Mouse (Mus musculus) monocyte, adult 5-6 weeks (primary cell): Measurements from ENCODE around the gene Rrbp1. TPM values are rescaled to one million over a fixed set of nuclear protein-coding genes. Genes with fewer than 3 reads are reported as not detected.

Source experiments
- ATAC-seq: fragments of 153-309, 156-312 bp; replicated peaks from 2 replicates; pipeline ENCODE4 v1.8.0; 2017; ENCODE audit warnings: mild to moderate bottlenecking; ENCODE audit not compliant: low TSS enrichment, insufficient number of reproducible peaks, severe bottlenecking, poor library complexity, low FRiP score
- total RNA-seq: library from RNA; stranded (forward); fragments of 200-1000, 200-491, 200-594 nt; gene quantifications from 3 replicates; pipeline ENCODE4 v1.2.3, GENCODE M21; 2017

Gene Rrbp1
- 228 to 287 TPM (median 266 TPM) in 3 replicates for total RNA-seq

DNA sequence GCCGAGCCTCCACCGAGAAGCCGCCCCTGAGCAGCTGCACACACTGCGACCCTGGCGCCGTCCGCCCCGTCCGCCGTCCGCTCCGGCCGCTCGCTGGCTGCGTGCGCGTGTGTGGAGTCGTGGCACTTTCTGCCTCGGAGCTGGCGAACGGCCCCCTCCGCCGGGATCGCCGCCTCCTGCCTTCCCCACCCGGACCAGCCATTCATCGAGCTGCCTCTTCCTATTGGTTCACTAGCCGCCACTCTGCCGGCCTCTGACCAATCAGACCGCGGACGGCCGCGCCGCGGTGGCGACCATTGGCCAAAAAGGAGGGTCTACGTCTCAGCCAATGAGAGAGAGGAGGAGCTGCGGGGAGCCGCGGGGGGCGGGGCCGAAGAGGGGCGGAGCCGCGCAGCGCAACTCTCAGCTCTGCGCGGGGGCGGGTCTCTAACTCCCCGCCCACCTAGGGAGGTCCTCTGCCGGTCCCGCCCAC lies at the start of gene Rrbp1:
TSS of gene Rrbp1 (minus strand) at position 184 of the 472 bp plus-strand sequence.
- ATAC-seq, result peak; percentile 80

DNA sequence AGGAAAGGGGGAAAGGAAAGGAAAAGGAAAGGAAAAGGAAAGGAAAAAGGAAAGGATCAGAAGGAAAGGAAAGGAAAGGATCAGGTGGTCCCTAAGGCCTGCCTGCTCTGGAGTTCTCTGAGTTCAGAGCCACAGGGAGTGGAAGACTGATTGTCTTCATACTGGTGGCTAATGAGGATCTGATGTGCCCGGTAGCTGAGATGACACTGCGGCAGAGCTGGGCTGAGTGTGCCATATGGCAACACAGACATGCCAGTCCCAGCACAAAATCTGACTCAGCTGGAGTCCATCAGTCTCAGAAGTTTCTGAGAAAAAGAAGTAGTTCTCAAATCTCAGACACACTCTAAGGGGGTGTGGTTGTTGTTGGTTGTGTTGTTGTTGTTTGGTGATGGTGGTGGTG lies 46.7 kb upstream of the Rrbp1 start:
- ATAC-seq, result no peak

DNA sequence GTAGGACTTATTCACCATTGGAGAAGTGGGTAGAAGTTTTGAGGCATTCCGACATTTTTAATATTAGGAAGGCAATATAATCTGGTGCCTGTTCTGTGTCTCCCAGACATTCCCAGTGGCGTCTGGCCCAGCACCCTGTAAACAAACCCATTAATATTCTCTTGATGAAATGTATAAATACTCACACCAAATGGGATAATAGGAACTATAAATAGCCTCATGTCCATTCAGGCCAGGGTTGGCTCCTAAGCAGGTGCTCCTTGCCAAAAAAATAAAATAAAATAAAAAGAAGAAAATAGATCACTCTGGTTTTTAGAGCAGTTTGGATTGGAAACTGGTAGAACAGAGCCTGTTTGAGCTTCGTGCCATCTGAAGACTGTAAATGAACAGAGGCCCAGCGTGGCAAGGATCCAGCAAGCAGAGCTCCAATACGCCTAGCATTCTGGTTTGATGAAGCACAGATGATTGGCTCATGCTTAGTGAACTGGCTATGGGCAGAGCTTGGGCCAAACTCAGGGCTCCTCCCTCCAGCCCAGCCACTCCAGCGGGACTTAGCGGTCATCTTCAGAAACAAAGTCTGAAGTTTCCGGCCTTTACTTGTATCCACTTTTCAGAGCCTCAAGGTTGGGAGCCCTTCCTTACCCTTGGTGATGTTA lies 41.5 kb upstream of the Rrbp1 start:
- no peak for ATAC-seq

DNA sequence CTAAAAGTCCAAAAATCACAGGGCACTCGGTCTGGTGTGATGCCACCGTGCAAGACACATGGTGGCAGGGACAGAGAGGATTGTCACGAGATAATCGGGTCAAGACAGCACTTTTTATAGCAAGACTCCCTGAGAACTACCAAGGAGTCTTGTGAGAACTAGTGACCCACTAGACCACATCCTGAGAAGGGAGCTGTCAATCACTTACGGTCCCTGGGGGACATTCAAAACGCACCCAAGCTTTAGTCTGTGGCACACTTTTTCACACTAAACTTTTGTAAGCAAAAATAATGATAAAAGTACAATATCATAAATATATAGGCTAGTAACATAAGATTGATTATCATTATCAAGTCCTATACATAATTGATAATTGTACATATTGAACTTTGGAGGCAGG lies 39.8 kb upstream of the Rrbp1 start:
- no peak for ATAC-seq

DNA sequence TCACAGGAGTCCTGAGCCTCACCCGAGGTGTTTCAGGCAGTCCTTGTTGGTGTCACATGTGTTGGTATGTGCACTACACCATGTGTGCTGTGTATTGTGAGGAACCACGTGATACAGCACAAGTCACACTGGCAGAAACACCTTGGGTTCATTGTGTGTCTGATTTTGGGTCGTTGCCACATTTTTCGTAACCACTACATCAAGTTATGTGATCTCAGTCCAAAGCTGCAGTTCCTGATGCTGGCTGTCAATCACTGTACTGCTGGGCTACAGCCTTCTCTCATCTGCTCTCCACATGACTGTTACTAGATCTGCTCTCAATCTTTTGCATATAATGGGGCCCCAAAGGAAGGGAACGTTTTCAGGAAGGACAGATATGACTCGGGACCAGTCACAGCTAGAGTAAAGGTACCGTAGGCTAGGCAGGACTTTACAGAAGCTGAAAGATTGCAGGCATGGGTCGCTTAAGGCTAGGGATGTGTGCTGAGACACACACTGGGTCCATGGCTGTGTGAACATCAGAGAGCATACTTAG lies 39.1 kb upstream of the Rrbp1 start:
- no peak for ATAC-seq

DNA sequence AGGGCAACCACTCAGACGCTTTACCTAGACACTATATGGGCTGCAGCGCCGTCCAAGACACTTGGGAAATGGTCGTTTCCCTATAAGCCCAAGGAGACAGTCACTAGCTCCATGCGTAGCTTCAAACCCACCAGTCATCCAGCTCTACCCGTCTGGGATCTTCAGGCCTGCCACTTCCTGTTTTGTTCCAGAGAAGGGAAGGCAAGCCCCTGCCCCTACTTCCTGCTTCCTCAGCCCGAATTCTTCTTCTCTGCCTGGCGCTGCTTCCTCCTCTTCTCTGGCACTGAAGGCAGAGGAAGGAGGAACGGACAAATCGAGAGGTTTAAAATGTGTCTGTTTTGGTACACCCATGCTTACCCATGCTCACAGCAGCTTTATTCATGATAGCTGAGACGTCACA lies 35.9 kb upstream of the Rrbp1 start:
- 0 out of 2 replicates have a peak, but pooled peaks have one; percentile 42 for ATAC-seq

DNA sequence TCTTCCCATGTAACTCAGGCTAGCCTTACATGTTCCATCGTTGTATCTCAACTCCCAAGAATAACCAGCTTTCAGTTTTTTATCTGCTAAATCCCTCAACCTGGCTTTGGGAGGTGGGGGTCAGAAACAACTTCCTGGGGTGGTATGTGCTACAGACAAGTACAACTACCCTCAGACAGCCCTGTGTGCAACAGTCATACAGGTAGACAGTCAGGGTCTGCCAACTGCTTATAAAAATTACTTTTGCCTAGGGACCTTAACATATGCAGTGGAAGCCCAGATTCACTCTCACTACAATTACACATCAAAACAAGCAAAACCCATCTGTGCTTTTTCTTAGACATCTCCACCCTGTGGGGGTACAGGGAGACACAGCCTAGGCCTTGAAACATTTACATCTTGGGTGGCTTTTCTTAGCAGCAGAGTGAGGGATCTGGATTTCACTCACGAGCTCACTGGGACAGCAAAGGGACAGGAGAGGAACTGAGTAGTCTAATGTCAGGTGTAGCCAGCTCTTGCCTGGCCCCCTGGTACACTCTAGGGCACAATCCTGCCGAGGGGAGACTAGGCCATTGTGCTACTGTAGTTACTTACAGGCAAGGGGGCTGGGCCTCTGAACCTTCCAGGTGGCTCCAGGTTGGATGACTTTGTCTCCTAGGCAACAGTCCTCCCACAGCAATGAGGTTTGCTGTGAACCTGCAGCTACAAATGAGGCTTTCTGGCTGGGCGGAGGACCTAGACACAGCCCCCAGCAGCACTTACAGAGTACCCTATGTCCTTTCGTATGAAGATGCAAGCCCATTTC lies 34.9 kb upstream of the Rrbp1 start:
- ATAC-seq, result no peak

DNA sequence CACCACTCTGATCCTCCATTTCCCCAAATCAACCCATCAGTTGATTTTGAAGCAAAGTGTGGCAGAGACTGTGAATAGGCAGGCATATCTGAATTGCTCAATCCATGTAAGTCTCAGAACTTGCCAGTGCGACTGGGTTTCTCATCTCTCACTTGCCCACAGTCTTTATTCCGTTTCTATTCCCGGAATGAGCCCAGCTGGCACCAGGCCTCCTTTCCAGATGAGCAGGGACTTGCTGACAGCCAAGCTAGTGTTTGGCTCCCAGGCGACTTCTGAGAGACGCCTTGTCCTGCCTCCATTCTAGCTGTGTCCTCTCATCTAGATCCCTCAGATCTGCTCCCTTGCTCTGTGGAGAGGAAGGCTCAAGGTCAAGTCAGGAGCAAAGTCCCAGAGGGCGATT lies 33.7 kb upstream of the Rrbp1 start:
- no peak for ATAC-seq

DNA sequence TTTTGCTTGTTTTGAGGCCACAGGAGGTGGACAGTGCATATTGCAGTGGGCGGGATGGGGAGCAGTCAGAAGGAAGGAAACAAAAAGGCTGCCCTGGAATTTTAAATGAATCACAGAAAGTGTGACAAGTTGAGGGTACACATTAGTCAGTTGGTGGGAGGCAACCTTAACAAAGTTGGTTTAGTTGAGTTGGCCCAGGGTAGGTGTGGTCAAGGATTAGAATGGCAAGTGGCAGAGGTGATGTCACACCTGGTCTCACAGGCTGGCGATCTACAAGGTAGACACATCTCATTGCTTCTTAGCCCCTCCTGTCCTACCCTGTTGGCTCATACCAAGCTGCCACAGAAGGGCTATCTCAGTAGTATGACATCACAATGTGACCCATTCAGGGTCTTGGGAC lies 21.6 kb upstream of the Rrbp1 start, which contains the start of gene Banf2:
TSS of gene Banf2 (plus strand) at position 396 of the 400 bp plus-strand sequence.
- ATAC-seq, result no peak; the same call in 1 of the 2 replicates

DNA sequence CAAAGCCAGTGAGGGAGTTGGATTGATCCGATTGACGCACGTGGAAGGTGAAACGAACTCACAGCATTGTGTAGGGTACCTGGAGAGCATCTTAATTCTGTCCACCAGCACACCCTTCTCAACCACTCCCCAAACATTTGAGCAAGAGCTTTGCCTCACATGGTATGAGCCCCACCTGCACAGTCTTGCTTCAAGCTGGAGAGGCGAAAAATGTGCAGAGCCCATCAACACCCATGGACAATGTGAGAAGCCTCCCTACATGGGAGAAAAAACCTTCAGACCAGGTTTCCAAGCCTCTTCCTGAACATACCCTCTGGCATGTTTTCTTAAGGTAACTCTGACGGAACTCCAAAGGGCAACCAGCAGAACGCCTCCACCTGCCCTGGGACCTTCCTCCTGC lies 19.7 kb upstream of the Rrbp1 start:
- no peak for ATAC-seq

DNA sequence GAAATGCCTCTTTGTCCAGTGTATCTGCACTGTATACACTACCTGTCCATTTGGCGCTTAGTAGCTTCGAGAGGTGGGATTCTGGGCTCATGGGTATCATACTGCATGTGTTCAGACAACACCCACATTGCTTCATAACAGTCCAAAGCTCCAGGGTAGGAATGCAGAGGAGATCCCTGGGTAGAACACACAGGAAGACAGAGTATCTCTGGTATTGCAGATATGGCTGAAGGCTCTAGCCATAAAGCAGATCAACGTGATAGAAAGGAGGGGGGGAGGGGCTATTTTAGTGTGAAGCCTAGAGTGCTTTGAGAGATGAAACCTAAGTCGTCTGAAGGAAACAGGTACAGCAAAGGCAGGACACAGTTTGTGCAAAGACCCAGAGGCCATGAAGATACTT lies 15.4 kb upstream of the Rrbp1 start:
- no peak for ATAC-seq

DNA sequence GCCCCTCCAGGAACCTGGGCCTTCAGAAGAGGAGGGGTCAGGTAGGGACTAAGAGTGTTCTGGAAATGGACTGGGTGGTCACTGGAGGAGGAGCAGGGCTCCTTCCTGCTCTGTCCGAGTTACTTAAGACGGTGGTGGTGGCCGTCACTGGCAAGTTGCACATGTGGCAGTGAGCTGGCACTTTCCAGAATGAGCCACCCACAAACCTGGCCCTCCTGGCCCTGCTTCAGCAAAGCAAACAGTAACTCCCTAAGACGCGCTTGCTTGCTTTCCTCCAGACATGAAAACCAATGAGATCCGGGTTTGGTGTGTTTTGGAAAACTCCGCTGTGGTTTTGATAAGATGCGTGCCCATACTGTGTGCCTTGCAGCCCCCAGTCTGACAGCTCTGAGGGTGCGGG lies 14.3 kb upstream of the Rrbp1 start:
- no peak for ATAC-seq

DNA sequence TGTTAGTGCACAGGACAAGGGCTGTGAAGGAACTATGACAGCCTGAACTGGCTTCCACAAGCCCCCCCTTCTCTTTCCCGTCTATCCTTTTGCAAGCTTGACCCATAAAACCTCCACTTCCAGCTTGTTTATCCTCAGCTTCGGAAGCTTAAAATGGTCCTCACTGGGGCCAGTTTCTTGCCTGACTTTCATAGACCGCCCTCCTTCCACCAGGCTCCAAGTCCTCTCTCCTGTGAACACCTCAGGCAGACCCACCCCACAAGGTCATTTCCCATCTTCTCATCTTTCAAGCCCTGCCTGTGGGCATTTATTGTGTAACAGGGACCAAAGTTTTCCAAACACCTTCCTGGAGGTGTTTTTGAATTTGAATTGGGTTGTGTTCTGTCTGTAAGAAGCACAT lies 11.4 kb upstream of the Rrbp1 start:
- ATAC-seq, result no peak

DNA sequence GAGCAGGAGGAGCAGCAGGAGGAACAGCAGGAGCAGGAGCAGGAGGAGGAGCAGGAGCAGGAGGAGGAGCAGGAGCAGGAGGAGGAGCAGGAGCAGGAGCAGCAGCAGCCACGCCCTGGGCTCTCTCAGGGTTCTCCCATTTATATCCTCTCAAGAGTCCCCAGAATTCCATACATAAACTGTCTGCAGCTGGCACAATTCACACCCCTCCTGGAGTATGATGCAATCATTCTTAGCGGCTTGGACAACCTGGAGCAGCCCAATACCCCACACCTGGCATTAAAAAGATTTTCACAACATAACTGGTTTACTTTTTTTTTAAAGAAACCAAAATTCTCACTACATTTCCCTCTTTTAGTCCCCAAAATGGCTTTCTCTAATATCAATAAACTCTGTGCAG lies 8.9 kb upstream of the Rrbp1 start:
- ATAC-seq, result no peak

DNA sequence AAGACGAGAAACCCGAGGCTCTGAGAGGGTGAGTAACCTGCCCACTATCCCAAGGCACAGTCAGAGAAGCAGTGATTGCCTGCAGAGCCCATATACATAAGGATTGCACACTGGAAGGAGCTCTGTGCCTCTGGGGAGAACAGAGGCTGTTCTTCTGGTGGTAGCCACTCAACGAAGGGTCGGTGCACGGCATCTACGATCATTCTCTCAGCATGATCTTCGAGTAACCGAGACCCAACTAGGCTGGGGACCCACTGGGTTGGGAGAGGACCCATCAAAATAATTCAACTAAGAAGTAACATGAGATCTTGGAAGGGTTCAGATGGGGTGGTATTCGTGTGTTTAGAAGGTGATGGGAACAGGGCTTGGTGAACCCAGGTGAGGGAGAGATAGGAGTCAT lies 4.8 kb upstream of the Rrbp1 start:
- no peak for ATAC-seq

DNA sequence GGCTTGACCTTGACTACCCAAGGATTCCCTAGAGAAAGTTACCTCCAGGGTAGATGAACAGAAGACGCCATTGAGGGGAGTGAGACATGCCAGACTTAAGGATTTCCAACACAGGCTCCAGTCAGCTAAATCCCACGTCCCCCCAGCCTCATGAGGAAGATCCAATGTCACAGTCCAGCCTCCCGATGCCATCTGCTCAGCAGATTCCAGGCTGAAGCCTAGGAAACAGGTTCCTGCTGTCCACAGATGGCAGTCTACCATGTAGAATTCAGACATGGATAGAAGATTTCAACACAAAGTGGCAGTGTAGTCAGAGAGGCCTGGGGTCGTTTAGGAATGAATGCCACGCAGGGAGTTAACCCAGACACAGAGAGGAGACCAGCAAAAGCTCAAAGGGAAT lies 3.4 kb upstream of the Rrbp1 start:
- no peak for ATAC-seq

DNA sequence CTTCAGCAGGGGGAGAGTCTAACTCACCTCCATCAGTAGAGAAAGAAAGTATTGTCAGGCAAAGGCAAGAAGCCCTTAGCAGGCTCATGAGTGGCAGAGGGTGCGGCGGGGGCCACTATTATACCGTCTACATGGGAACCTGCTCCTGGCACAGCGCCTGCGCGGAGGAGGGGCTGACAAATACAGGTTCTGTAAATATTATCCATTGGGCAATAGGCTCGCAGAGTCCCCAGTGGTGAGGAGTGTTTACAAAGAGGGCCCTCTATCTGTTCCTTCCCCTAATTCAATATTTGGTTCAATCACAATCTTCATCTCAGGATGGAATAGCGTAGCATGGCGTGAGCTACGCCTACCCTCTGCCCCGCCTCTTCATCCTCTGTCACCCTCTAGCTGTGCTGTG lies 3.0 kb upstream of the Rrbp1 start:
- ATAC-seq, result no peak

DNA sequence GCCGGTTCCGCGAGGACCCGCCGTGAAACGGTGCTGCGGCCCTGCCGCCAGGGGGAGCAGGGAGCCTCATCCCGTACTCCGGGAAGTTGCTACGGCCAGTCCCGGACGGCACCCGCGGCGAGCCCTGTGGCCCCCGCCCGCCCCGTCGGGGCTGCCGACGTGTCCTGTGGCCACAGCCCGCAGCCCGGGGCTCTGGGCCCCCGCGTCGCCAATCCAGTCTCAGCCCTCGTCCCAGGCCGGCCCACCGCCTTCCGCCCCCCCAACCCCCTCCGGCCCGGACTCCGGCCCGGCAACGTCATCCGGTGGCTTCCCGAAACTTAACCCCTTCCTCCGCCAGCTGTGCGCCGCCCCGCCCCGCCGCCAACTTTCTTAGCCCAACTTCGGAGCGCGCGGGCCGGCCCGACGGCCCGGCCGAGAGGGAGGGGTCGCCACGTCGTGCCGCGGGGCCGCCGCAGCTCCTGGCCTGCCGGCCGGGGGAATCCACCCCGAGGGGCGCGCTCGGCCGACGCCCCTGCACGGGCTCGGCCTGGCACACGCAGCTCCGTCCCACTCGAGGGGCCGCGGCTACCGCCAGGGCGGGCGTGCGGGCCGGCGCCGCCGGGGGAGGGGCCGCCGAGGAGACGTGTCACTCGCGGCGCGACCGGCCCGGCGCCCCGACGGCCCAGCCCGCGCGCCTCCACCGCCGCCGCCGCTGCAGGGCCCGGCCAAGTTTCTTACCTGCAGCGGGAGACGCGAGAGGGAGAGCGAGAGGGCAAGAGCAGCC lies 600 bp downstream of the Rrbp1 start:
- ATAC-seq, result peak; percentile 20; the same call in 1 of the 2 replicates
